Mouse (Mus musculus) c-Kit-positive CD71-negative TER-119-negative erythroid progenitor cells, embryonic 14.5 days (primary cell): Measurements from ENCODE around the gene Prps1l3.

ENCODE experiments used
- DNase-seq: peaks from one replicate; pipeline ENCODE4 v3.0.0-alpha.2; 2013; ENCODE audit warnings: low read depth

The Prps1l3 gene

DNA sequence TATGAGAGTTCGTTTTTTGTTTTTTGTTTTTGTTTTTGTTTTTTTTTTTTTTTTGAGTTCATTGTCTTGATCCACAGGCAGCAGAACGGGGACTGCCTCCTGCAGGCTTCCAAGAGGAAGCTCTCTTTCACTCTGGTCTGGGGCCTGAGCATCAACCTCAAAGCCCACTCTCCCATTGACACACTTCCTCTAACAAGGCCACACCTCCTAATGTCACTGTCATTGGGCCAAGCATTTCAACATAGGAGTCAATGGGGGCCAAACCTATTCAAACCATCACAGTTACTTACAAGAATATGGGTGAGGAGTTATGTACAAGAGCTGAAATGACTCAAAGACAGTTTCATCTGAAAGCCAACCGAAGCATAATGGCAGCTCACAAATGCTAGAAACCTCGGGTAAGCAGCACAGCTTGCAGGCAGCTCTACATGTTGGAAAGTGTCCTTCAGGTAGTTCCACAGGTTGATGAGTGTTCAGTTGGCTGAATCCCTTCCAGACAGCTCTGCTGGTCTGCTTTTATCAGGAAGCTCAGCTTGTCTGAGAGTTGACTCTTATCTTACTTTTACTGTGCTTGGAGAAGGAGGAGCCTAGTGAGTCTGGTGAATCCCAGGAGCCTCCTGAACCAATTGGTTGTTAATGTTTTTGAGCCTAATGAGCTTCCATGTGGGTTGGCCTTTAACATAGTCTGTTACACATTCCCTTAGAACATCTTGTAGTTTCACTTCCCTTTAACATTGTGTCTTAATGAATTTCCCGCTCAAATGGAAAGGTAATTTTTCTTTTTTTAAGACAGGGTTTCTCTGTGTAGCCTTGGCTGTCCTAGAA, 13.7 kb downstream of the Prps1l3 start:
- no peak for DNase-seq

DNA sequence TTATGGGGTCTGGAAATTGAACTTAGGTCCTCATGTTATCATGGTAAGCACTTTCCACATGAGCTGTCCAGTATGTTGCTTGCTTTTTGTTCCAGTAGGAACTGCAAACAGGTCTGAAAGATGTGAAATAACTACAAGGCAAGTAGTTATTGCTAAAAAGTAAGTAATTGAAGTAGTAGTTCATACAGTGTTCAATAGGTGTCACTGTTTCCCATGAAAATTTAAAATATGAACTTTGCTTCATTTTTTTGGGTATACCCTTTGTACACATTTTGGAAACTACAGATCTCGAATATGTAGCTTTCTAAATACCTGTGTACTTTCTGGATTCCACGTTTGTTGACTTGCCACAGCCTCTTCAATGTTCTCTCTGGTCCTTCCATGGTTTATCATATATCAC, 28.4 kb downstream of the Prps1l3 start:
- no peak for DNase-seq

DNA sequence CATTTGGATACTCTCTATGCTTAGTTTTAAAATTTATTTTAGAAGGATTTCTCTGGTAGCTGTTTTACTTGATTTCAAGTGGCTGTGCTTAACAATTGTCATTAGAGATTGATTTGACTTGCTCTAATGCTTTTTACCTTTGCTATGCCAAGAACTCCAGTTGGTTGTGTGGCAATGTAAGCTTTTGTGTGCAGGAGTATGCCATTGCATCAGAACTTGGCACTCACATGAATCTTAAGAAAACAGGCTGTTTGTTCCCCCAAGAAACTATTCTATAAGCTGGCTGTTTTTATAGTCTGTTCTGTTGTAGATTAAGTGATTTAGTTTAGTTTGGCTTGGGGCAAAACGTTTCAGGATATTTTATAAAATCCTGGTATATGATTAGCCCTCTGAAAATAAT, 45.2 kb downstream of the Prps1l3 start:
- no peak for DNase-seq

DNA sequence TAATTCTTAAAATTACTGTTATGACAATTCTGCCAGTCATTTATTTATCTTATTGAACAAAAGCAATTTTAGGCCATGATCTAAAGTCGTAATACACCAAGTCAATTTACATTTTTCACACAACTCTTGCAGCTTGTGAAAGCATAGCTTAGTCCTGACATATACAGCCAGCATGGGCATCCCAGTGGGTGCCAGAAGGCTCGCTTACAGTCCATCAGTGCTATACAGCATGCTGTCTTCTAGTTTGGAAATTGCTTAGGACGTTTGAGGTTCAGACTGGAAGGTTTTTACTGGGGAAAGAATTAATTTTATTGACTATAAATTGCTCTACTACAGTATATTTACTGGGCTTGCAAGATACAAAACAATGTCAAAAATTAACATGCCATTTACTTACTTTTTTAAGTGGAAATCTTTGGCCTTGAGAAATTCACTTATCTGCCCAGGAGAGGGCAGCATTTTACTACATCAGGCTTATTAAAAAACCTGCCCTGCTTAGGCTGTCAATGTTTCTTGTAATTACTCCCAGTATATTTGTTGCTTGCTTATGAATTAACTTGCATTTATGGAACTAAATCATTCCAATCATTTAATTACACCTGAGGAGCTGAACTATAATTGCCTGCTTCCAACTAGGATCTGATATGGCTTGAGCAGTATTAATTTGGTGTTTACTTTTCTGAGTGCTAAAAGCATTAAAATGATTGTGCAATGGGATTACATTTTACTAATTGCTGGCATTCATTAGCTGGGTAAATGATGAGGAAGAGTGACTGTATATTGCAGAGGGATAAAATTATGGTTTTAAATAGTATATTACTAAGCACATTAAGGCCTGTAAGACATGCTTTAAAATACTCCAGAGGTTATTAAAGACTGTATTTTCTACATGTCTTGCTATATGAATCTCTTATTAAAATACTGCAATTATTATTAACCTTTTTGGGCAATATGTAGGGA, 51.2 kb downstream of the Prps1l3 start:
- DNase-seq: peak; percentile 40

DNA sequence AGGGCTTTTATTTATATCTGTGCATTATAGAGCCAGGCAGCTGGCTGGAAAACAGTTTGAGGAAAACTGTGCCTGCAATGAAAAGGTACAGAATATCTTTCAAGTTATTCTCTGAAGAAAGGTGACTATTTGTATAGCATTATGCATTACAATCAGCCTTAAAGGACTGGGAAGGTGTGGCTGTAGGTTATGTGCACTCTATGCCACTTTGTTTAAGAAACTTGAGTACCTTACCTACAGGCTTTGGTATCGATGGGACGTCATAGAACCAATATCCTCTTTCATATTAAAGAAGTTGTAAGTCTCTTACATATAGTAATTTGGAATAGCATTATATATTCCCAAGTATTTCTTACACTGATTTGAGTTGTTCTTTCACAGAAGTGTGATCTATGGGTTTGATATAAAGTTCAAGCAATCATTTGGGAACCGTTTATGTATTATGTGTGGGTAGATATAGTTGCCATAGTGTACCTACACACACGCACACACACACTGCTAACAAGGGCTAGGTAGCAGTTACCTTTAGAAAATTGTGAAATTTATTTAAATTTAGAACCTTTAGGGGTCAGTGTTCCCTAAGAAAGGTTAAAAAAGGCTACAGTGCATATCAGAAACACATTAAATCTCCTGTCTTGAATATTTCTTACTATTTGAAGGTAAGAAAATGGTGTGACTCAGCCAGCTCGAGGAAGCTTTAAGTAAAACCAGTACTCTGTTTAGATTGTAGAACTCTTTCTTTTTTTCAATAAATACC, 55.3 kb downstream of the Prps1l3 start:
- no peak for DNase-seq
